Mouse (Mus musculus) yolk sac, embryonic 10.5 days (tissue): ENCODE measurements around the gene Pex14.

Experiments used
- DNase-seq: peaks from one replicate; pipeline ENCODE4 v3.0.0-alpha.2; 2017; ENCODE audit warnings: low spot score

Pex14 gene

GRCm38 (mm10) chr4:148950932-148951650 lies 148.6 kb downstream of the Pex14 start:
- no peak for DNase-seq

DNA sequence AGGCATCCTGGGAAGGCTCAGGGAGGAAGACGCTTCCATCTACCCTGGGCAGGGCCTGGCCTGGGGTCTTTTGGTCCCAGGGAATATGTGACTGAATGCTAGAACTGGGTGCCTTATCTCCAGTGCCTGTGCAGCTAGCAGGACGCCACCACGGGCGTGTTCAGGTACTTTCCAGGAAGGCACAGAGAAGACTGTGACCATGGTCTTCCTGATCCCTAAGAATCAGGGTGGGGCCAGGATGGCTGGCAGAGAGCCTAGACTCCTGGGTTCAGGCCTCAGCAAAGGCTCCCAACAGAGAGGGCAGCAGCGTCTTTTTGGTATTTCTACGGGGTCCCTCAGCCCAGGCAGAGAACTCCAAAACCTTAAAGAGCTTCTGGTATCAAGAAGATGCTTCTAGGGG lies 149.2 kb downstream of the Pex14 start:
- DNase-seq, result no peak

- peak; percentile 34 for DNase-seq
These were observed 151.8 kb downstream of the Pex14 start for GRCm38 (mm10) chr4:148947833-148948388.

DNA sequence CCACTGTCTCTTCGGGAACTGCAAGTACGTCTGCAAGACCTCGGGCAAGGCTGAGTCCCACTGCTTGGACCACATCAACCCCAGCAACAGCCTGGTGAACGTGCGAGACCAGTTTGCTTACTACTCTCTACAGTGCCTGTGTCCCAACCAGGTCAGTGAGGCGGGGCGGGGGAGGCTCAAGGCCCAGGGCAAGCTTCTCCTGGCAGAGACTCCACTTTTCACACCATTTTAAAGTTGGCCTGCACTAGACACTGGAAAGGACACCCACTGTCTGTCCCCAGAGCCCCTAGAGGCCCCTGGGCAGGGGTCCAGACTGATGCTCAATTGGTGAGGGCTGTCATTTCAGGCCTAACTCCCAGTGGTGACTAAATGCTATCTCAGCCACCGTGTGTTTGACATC lies 153.6 kb downstream of the Pex14 start:
- DNase-seq, result no peak

DNA sequence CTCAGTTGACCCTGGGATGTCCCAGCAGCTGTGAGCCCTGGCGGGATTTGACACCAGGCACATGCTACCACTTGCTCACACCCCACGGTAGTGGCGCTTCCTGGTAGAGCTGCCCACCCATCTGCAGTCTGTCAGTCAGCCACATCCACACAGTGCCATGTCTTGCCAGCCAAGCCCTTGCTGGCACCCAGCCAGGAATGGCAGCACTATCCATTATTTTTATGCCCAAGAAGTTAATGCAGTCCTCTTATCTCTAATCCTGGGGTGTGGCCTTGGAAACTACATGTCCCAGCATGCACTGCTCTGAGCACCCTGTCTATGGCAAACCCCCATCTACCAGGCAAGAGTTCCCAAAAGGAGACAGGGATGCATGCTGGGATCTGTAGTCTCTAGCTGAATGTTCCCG lies 154.2 kb downstream of the Pex14 start:
- no peak for DNase-seq

GRCm38 (mm10) chr4:148943099-148943498 lies 156.6 kb downstream of the Pex14 start:
- no peak for DNase-seq

DNA sequence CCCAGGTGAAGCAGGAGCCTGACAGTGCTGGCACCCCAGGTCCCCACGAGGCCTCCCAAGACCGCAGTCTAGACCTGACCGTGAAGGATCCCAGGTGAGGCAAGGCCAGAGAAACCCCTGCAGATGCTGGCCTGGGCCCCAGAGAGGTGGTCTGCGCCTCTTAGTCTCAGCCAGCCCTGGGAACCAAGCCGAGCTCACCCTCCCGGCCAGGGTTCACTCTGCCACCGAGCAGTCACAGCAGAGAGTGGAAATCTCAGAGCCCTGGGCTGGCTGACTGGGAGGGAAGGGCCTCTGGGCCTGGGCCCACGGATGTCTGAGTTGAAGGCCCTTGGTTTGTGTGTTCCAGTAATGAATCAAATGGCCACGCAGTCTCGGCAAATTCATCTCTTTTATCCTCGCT lies 158.4 kb downstream of the Pex14 start:
- no peak for DNase-seq

DNA sequence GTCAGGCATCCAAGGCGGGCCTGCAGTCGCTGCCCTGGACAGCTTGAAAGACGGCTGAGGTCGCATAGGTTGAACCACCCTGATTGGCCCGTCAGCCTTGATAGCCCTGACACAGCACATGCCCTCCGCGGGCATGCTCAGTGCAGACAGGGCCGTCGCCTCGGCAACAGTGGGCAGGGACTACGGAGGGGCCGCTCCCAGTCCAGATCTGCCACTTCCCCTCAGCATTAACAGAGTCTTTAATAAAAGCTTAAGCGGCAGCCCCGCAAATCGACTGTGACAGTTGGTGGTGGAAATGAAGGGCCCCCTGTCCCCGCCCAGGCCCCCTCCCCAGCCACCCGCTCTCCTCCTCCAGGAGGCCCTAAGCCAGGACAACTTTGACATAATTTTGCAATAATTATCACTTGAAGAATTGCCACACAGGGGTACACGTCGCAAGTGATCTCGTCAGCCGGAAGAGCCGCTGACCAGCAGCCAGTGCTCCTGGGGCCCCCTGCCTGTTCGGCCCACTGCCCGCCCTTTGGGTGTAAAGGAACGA lies 158.9 kb downstream of the Pex14 start:
- peak; percentile 66 for DNase-seq

DNA sequence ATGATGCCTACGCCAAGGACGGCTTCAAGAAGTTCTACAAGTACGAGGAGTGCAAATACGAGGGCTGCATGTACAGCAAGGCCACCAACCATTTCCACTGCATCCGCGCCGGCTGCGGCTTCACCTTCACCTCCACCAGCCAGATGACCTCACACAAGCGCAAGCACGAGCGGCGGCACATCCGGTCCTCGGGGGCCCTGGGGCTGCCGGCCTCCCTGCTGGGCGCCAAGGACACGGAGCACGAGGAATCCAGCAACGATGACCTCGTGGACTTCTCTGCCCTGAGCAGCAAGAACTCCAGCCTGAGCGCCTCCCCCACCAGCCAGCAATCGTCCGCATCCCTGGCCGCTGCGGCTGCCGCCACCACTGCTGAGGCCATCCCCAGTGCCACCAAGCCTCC lies 161.1 kb downstream of the Pex14 start:
- no peak for DNase-seq

DNA sequence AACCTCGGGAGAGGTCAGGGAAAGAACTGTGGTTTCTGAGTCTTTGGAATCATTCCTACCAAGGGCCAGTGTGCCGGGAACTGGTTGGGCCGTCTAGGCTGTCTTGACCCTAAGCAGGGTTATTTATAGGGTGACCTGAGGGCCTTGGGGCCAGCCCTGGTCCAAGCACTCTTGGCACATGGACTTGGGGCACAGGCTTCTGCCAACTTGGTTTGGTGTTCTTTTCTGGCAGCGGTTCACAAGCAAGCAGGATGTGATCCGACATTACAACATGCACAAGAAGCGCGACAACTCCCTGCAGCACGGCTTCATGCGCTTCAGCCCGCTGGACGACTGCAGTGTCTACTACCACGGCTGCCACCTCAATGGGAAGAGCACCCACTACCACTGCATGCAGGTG lies 162.9 kb downstream of the Pex14 start:
- no peak for DNase-seq

DNA sequence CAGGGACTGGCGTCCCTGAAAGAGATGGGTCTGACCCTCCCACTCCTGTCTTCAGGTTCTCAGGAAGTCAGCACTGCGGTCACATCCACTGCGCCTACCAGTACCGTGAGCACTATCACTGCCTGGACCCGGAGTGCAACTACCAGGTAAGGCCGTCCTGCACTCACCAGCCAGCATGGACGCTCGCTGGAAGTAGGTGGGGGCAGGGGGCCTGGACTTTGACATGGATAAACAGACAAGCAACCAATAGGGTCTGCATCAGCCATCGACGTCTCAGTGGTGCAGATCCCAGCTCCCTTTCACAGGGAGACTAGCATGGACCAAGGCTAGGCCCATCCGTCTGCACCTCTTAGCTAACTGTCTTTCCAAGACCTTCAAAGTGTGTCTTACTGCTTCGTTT lies 163.6 kb downstream of the Pex14 start:
- DNase-seq, result peak; percentile 78

DNA sequence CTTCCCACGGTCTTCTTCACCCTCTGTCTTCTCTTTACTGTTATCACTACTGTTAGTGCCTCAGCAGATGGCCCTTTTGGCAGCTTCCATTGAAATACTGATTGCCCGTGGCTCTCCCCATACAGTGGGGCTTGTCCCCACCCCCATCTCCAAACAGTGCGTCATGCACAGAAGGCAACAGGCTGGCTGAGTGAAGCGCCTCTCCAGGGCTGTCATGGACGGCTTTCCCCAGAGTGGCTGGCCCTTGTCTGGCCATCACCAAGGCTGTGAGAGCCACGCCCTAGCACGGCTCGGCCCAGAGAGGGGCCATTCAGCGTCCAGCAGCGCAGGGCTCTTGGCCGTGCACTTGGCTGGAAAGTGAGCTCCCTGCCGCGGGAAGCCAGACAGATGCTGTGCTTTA lies 164.5 kb downstream of the Pex14 start:
- no peak for DNase-seq

DNA sequence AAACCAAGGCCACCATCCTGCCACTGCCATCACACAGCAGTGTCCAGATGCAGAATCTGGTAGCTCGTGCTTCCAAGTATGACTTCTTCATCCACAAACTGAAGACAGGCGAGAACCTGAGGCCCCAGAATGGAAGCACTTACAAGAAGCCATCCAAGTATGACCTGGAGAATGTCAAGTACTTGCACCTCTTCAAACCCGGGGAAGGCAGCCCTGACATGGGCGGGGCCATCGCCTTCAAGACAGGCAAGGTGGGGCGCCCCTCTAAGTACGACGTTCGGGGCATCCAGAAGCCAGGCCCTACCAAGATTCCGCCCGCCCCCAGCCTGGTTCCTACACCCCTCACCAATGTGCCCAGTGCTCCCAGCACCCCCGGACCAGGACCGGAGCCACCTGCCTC lies 166.6 kb downstream of the Pex14 start:
- DNase-seq, result no peak

DNA sequence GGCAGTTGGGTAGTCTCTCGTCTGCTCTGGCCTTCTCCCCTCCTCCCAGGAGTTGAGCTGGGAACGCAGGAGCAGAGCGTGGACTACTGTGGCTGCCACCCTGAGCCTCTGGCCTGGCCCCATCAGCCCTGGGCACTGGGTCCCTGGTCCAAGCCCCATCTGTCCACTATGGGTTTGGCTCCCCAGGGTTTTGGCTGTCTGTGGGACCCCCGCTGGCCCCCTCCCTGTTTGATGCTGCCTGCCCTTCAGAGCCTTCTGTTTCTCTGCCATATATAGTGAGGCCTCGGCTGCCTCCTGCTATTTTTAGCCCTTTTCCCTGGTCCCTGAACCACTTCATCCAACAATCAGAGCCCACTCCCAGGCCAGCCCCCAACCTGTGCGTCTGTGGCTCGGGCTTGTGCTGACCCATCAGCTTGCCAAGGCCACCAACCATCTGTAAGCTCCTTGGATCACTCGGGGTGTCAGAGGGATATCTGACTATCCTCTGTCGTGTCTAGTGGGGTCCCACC lies 168.9 kb downstream of the Pex14 start:
- DNase-seq, result no peak

GRCm38 (mm10) chr4:148928876-148929275 lies 170.8 kb downstream of the Pex14 start:
- no peak for DNase-seq

DNA sequence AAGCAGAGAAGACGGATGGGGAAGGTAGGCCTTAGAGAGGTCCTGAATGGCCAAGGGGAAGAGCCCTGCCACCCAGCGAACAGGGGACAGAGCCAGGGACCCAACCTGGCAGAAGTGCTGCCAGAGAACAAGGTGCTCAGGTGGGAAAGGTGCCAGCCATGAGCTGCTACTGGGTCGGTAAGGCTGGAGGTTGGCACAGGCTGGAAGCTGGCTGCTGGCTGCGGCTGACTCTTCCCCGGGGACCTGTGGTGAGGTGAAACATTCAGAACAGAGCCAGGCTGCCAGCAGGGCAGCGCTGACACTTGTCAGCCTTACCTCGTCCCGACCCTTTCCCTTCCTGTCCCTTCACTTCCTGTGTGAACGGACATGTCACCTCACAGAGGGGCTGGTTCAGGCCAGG lies 171.4 kb downstream of the Pex14 start:
- DNase-seq, result no peak

GRCm38 (mm10) chr4:148926459-148926858 lies 173.2 kb downstream of the Pex14 start:
- peak; percentile 16 for DNase-seq

GRCm38 (mm10) chr4:148925589-148926359 lies 173.9 kb downstream of the Pex14 start:
- DNase-seq, result peak; percentile 73

- DNase-seq, result no peak
These were observed 175.7 kb downstream of the Pex14 start for GRCm38 (mm10) chr4:148923976-148924375.

- no peak for DNase-seq
These were observed 176.3 kb downstream of the Pex14 start for GRCm38 (mm10) chr4:148923414-148923813.

DNA sequence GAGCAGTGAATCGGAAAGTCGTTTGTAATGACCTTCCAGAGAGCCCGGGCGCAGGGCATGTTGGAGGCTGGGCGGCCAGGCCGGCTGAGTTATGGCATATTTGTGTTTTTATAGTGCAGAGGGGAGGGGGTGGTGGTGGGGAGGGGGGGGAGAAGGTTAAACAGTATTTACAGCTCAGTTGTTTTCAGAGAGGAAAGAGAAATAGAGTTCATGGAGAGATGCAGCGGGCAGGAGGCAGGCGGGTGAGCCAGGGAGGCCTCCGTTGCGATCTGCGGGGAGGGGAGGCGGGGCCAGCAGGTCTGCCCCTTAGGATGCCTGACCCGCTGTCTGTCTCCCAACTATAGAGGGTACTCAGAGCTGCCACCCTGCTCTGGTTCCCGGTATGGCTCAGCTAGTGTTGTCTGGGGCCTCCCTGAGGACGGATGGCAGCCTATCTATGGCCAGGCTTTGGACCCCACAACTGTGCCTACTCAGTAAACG lies 177.4 kb downstream of the Pex14 start:
- peak; percentile 15 for DNase-seq

- no peak for DNase-seq
These were observed 179.1 kb downstream of the Pex14 start for GRCm38 (mm10) chr4:148920610-148921009.
